Mouse (Mus musculus) heart, adult 2 months (tissue): ENCODE data around the gene Gm17359.

Experiments
- CTCF ChIP-seq: fragments of 200-600 bp; IDR thresholded peaks from 2 replicates; pipeline ENCODE4 v1.8.1; 2022; ENCODE audit warnings: antibody characterized with exemption, mild to moderate bottlenecking, moderate library complexity
- EP300 ChIP-seq: fragments of 200-500 bp; IDR thresholded peaks from 2 replicates; pipeline ENCODE4 v1.6.1; 2011; ENCODE audit warnings: low read depth, low read length, control low read depth; ENCODE audit not compliant: insufficient read depth
- POLR2A ChIP-seq: fragments of 200-500 bp; IDR thresholded peaks from 2 replicates; pipeline ENCODE4 v1.6.1; 2011; ENCODE audit warnings: mild to moderate bottlenecking, low read depth, low read length, control low read depth; ENCODE audit not compliant: insufficient read depth

GRCm38 (mm10) chr3:79349311-79349710 lies 12.8 kb downstream of the Gm17359 start:
- TF ChIP-seq CTCF (no peak), POLR2A (no peak), EP300 (no peak)
